Mouse (Mus musculus): ENCODE measurements around the gene Tex12.

Gene Tex12

DNA sequence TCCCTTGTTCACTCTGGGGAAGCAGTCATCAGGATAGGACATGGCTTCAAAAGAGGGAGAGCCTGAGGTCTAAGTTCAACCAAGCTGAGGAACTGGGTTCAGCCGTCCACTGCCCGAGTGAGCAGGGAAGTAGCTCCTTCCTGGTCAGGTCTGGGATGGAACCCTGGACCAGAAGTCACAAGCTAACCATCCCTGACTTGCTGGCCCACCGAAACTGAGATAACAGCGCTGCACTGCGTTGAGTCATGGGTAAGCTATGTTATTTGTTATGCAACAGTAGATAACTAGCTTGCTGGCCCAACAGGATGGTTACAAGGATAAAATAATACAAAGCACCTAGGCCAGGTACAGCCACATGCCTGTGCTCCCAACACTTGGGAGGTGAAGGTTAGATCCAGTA is 45.7 kb downstream of the Tex12 start:
- DNase-seq (ENCODE audit: low read depth, low spot score): no peak

DNA sequence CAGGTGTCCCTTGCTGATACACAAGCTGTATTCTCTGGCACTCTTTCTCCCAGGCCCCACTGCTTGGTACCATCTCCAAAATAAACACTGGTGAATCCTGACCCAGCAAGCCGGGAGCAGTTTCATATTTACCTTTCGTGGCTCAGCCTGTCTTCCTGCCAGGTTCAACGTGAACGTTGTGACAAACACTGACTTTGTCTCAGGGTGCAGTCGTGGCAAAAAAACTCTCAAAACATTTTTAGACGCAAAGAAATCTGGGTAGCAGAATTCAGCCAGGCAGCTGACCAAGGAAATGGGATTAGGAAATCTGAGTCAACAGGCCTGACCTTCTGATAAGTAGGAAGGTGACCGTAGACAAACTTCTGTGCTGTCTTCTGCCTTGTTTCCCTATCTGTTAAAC is 53.6 kb downstream of the Tex12 start:
- no peak for DNase-seq (ENCODE audit: low read depth, low spot score)

All from R1 (cell line).